Mouse (Mus musculus): ENCODE measurements at regions not wholly inside any gene's neighbourhood (a gene's known extent, or its start where the extent isn't known, plus 50 kb on each side); places are given as distances from the start of the nearest gene placed in this dataset.

DNA sequence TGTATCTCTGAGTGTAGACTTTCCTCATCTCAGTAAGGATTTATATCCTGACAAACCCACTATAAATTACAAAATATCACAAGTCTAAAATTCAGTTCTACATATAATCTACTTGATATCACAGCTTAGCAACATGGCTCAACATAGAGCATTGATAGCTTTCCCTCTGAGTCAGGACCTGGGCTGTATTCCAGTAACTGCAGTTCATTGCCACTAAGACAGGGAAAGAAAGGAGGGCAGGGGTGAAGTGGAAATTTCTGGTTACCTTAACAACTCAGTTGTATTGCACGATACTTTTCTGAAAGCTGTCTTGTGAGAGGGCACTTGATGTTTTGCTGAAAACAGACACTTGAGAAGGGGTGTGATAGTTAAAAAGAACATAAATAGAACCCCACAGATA lies 635.0 kb downstream of the Utrn start:
- DNase-seq: peak; percentile 22

- no peak for DNase-seq
These were observed 620.3 kb downstream of the Utrn start for GRCm38 (mm10) chr10:12248853-12249252.

GRCm38 (mm10) chr10:12253274-12253673 lies 615.9 kb downstream of the Utrn start:
- DNase-seq: no peak

DNA sequence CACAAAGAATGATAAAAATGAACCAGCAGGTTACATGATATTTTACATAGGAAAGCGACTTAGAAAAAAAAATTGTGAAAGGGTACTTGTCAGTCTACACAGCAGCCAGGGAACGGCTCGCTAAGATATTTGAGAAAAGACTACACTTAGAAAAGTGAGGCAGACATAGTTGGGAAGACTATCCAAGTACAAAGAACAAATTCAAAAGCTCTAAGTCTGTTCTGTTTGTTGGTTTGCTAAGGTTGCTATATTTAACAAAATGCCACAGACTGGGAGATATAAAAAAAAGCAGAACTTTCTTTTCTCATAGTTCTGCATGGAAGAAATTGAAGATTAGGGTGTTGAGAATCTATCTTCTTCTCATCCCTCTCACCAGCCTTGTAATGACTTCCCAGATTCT lies 583.5 kb downstream of the Utrn start:
- no peak for DNase-seq

DNA sequence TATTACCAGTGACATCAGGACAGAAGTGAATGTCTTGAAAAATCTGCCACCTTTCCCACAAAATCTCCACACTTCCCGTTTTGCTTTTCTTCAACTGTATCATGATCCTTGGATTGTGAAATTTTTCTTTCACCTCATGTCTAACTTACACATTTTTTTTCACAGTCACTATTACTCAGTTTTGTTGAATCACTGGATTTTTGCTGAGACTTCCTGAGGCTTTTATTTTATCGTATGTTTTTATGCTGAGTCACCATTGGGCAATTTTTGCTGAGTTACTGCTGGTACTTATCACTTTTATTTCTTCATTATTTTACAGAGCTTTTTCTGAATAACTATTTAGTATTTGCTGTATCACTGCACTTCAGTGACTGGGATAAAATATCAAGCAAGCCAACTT lies 570.3 kb downstream of the Utrn start:
- DNase-seq: no peak

DNA sequence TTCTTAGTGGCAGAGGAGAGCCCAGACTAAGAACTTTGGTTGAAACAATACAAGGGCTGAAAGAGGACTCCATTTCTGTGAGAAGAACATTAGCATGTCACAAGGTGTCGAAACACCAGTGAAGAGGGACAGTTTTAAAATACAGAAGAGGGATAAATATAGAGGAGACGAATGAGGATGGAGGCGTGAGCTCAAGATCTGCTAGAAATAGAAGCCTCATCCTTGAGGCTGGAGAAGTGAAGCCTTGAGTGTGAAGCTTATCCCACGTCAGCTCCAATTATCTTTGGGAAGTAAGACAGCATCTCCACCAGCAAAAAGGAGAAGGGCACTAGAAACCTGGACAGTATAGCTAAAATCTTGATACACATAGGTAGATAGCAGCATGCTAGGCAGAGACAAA lies 566.8 kb downstream of the Utrn start:
- DNase-seq: no peak

DNA sequence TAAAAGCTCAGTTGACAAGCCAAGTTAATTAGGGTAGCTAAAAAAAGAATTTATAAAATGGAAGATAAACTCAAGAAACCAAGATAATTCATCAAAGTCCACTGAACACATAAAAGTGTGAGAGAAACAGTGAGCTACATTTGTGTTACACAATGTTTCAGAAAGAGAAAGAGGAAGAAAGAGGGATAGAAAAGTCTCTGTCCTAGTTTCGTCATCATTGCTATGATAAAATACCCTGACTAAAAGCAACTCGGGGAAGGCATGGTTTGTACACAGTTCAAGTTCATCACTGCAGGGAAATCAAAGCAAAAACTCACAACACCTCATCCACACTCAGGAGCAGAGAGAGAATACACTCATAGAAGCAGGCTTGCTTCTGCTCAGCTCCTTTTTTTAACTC lies 548.9 kb downstream of the Utrn start:
- no peak for DNase-seq

Small RNAs in the stretch of these regions (microRNA-seq; reads per million reads assigned to microRNA genes)
- 0 reads per million in 2 experiments for gene Gm22194
